Mouse (Mus musculus): ENCODE data around the gene Zfp664.

Zfp664 gene

DNA sequence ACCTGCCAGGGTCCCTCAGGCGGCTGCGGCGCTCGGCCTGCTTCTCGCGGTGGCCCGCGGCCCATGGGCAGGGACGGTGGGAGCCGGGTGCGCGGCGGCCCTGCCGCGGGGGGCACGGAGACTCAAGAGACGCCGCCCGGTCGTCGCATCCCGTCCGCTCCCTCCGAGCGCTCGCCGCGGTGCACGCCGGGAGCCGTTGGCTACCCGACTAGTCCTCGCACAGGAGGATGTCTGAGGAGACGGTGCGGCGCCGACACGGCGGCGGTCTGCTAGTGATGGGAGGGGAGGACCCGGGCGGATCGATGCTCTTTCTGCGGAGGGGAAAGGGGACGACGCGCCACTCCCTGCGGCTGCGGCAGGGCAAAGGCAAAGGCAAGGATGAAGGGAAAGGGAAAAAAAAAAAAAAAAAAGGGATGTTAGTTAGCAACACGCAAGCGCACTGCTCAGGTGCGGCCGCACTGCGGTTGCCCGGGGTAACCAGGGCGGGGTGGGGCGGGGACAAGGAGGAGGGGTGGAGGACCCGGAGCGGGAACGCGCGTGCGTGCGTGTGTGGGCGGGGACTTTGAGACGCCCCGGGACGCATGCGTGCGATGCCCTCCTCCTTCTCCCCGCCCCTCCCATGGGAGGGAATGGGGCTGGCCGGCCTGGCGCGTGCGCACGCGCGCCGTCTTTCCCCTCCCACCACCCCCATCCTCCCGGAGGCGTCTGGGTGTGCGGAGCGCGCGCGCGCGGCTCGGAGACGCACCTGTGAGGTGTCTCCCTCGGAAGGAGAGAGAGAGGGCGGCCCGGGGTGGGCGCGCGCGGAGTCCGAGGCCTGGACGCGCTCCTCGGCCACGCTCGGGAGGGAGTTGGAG, at the start of gene Zfp664, which contains the start of gene Ccdc92:
Gene Zfp664 (plus strand): TSS at position 679 of the 854 bp plus-strand sequence.
Gene Ccdc92 (minus strand): TSS at position 412 of the 854 bp plus-strand sequence.
- in situ Hi-C loops (cut with MboI, MseI) = loop anchor here (25.0 kb wide), 1 partner anchor 875 kb away; no protein-coding TSS in a partner anchor

DNA sequence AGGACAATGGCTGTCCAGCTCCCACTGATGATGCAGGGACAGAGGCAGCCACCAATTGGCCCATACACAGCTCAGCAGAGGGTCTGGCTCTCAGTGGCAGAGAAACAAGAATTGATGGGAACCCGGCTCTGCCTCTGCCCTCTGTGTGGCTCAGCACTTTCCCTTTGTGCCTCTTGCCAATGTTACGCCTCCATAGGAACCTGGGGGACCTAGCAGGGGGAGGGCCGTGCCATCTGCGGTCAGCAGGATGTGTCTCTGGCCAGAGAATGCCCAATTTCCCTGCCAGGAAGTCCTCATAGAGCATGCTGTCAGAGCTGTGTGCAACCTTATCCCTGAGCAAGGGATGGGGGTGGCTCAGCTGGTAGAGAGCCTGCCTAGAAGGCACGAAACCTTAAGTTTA, 47.7 kb upstream of the Zfp664 start:
- in situ Hi-C loops (cut with MboI, MseI) = no loop called here

DNA sequence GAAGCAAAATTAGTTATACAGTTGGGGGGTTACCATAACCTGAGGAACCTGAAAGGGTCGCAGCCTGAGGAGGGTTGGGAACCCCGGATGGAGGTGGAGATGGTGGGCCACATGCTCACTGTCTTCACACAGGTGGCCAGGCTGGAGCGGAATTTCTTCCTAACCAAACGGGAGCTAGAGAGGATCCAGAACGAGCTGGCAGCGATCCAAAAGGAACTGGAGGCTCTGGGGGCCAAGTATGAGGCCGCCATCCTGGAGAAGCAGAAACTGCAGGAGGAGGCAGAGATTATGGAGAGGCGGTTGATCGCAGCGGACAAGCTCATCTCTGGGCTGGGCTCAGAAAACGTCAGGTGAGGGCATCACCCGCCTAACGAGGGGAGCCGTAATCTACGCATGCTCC, 45.4 kb upstream of the Zfp664 start:
- in situ Hi-C loops (cut with MboI, MseI) = no loop called here

DNA sequence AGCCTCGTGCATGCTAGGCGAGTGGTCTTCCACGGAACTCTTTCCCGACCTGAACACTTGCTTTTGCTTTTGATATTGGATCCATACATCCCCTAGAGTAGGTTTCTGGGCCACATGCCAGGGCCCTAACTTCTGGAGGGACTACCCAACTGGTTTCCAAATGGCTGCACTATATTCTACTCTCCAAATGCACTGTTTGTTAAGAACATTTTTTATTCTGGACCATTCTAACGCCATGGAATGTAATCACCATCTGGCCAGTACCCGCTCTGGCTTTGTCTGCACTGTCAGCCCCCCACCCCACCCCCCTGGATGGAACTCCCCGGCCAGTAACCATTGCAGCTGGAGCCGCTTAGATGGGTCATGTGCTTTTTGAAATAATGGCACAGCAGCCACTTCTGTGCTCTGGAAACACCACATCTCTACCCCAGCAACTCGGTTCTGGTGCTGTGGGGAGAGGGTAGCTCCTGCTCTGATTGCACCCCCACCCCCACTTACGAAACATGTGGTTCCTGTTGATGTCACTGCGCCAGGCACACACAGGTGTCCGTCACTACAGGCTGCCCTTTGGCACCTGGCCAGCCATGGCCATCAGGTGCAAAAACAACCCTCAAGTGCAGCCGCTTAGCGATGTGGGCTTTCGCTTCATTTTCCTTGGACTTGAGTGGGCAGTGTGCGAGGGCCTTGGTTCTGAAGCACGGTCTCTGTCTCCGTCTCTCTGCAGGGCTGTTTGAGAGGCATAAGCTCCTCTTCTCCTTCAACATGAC, 40.2 kb upstream of the Zfp664 start:
- in situ Hi-C loops (cut with MboI, MseI) = no loop called here

DNA sequence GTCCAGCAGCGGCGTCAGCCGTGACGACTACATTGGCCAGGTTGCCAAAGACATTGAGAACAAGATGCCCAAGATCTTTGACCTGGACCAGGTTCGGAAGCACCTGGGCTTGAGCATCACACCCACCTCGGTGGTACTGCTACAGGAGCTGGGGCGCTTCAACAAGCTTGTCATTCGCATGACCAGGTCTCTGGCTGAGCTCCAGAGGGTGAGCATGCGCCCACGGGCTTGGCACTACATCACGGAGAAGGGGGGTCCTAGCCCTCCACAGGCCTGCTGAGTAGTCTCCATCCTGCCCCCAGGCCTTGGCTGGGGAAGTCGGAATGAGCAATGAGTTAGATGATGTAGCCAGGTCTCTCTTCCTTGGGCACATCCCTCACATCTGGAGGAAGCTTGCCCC, 32.2 kb upstream of the Zfp664 start:
- in situ Hi-C loops (cut with MboI, MseI) = loop anchor here (5.0 kb wide), 1 partner anchor 58 kb away; no protein-coding TSS in a partner anchor

DNA sequence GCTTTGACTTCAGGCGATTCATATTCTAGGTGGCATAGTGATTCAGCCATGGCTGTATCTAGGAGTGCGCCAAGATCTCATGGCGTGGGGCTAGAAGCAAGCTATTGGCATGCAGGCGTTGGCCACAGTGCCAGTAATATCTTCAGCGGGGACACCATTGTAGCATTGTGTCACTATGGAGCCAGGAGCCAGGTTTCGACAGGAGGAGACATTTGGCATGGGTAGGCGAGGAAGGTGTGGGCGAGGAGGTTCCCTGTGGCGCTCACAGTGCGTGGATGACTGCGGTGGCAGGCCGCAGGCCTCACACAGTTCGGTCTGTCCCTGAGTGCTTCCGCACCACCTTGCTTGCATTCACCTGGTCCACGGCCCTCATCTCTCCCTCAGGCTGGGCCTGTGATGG, 27.3 kb upstream of the Zfp664 start:
- in situ Hi-C loops (cut with MboI, MseI) = no loop called here

DNA sequence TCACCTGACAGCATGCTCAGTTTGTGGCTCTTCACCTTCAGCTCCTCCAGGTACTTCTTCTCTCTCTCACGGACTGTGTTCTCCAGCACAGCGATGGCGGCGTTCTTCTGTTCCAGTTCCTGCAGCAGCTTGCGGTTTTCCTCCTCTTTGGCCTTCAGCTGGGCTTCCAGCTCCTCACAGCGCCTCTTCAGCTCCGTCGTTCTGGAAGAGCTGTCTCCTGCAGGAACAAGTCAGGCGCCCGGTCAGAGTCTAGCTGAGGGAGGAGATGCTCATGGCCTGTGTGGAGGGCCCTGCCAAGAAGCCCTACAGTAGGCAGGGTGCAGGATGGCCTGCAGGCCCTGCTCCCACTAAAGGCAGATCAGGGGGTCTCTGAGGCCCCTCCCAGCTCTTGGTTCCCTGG, 26.4 kb upstream of the Zfp664 start:
- in situ Hi-C loops (cut with MboI, MseI) = no loop called here

DNA sequence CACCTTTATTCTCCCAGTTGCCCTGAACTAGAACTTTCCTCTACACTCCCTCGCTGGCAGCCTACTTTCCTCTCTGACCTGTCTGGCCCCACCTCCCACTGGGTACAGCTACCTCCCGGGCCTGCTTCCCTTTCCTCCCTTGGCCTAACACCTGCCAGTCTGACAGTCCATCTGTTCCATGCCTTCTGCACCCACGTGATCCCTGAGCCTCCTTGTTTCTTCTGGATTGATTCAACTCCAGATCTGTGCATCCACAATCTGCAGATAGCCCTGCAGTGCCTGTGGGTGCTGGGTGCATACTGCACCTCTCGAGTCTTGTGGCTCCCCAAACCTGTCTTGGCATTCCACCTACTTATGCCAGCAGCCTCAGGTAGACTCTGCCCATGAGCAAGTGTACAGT, 25.9 kb upstream of the Zfp664 start:
- in situ Hi-C loops (cut with MboI, MseI) = no loop called here

DNA sequence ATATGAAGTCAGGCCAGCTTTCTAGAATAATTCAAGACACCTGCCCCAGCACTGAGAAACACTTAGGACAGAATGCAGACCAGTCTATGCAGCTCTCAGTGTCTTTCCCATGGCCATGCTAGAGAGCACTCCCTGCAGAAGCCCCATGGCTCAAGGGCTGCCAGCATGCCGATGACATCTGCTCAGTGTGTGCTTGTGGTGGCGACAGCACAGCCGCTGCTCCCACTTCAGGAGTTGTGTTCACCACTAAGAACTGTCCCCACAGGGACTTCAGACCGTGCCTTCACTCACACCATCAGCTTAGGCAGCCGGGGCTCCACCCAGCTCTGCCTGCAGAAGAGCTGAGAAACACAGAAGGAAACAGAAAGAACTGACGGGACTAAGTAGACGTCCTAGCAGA, 22.3 kb upstream of the Zfp664 start:
- in situ Hi-C loops (cut with MboI, MseI) = no loop called here

DNA sequence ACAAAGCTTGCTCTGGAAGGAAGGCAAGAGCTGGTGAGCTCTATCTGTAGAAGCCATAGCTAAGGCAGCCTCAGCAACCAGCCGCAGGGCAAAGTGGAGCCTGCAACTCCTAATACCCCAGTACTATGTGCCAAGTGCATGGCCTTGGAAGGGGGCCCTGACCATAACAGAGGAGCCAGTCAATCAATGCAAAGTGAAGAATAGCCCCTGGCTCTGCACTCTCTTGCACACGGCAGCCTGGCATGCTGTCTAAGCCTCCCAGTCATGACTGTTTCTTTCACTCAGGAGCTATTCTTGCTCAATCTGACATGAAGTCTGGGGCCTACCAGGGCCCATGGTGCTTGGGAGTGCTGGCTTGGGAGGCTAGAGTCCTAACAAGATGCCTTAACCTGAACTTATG, 21.8 kb upstream of the Zfp664 start:
- in situ Hi-C loops (cut with MboI, MseI) = no loop called here

DNA sequence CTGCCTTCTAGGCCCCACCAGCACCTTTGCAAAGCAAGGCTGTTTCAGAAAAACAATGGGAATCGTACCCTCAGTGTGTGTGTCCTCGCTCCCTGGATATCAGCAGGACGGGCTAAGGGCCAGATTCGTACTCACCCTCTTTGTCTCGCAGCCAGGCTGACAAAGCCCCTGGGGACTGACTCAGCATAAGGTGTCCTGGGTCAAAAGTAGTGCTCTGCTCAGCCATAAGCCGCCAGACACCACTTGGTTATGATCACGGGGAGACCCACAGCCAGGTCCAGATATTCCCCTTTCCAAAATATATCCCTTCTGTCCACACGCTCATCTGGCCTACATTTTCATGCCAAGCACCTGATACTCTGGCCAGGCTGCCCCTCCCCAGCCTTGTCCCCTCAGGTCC, 19.1 kb upstream of the Zfp664 start:
- in situ Hi-C loops (cut with MboI, MseI) = no loop called here

DNA sequence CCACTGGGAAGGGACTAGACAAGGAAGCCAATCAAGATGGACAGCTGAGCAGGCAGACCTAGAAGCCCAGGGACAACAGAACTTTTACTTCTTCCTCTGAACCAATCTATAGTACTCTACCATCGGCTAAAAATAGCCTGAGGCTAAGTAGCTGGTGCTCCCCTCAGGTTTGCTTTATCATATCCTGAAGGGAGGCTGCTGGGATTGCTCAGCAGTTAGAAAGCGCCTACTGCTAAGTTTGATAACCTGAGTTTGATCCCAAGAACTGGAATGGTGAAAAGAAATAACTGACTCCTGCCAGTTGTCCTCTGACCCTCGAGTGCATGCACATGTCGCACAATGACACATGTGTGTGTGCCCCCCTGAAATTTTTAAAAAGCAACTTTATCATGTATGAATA, 17.6 kb upstream of the Zfp664 start:
- in situ Hi-C loops (cut with MboI, MseI) = no loop called here

DNA sequence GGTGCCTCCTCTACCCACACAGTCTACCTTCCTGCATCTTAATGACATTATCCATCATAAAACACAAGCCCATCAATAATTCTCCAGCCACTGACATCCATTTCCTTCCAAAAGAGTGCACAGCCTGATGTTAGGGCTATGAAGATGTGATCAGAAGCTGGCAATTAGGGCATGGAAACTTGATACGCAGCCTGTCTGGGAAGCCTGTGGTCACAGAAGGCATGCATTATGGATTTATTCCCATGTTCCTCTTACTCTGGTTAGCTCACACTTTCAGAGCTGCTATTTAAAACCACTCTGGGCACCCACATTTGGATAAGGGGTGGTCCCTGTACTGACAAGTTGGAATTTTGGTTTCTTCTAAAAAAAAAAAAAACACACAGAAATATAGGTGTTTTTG, 15.5 kb upstream of the Zfp664 start:
- in situ Hi-C loops (cut with MboI, MseI) = no loop called here

DNA sequence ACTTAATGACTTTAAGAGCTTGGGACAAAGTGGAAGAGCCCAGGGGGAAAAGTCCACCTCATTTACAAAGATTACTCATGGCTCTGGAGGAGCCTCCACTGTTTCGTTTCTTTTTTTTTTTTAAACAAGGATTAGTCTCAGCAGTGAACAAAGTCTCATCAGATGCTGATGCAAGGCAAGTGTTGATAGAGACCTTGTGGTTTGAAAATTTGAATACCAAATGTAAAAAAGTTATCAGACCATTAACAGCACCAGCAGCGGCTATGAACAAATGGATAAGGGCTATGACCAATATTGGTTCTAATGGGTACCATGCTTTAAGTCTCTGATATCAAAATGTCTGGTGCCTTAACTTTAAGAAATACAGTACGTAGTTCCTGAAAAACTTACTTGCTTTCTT, 13.5 kb upstream of the Zfp664 start:
- in situ Hi-C loops (cut with MboI, MseI) = no loop called here

DNA sequence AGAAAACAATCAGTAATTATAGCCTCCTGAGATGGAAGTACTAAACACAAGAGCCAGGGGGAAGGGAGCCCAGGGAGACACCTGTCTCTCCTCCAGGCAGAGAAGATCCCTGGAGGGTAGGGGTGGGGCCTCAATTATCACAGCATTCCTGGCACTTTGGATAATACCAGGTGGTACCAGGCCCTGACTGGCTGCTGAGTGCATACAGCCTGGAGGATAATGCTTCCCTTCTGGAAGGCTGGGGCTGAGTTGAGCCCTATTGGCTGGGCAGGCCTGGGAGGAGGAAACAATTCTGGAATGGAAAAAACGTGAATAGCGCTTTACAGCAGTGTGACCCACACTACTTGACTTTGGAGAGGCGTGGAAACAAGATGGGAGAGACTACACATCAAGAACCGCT, 10.9 kb upstream of the Zfp664 start:
- in situ Hi-C loops (cut with MboI, MseI) = loop anchor here (10.0 to 25.0 kb wide), 2 partner anchors 864 to 1587 kb away; no protein-coding TSS in a partner anchor

DNA sequence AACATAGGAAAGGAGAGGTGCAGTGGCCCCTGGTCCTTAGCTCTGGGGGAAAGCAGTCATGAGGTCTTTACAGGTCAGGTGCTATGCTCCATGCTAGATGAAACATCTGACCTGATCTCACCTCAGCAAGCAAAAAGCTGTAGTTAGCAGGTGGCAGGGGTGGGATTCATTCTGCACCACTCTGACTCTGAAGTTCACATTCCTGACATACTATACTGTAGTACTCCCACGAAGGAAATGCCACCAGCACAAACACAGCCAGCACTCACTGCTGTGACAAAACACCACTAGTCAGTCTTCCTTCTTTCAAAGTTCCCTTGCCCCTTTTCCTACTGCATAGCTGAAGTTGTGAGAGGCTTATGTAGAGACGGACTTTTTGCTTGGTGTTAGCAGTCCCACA, 10.2 kb upstream of the Zfp664 start:
- in situ Hi-C loops (cut with MboI, MseI) = loop anchor here (10.0 to 25.0 kb wide), 2 partner anchors 865 to 1587 kb away; no protein-coding TSS in a partner anchor

DNA sequence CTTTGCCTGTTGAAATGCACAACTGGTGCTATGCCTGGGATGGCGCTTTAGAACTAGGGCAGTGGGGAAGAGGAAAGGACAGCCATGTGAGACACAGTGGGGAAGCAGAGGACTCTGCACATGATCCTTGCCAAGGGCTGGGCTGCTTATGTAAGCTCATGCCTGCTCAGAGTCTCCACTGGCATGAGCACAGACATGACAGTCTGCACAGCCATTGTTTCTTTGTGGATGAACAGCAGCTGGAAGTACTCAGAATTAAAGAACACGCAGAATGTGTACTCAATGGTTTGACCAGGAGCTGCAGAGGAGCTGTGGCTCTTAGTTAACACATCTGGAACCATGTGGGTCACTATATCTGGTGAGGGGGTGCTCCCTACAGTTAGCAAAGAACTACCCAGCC, 9.4 kb upstream of the Zfp664 start:
- in situ Hi-C loops (cut with MboI, MseI) = loop anchor here (10.0 to 25.0 kb wide), 2 partner anchors 866 to 1588 kb away; no protein-coding TSS in a partner anchor

DNA sequence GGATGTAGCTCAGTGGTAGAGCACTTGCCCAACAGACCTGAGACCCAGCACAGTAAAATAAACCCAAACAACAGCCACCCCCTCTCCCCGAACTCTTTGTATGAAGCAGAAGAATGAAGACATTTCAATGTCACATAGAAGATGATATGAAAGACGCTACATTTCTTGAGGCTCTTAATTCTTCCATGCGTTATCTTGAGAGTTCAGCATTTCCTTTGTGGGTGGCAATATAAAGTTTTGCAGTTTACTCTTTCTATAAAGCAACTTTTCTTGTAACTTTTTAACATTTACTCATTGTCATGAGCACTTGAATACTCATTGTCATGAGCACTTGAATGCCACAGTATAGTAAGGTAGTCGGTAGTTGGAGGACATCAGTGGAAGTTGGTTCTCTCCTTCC, 8.3 kb upstream of the Zfp664 start:
- in situ Hi-C loops (cut with MboI, MseI) = loop anchor here (10.0 to 25.0 kb wide), 2 partner anchors 867 to 1589 kb away; no protein-coding TSS in a partner anchor

DNA sequence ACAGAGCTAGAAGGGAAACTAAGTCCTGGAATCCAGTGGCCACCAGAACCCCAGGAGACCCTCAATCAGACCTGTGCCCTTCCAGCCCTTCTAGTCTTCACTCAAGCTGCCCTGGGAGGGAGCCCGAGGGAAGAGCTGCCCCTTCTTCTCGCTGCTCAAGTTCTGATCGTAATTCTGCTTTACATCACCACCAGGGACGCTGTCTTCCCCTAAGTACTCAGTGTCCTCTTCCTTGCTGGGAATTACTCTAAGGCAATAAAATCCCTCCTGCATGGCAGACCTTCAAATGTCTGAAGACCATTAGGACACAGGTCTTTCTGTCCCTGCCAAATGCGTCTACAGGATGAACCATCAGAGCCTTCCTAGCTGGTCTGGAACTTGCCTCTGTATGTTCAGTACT, 2.5 kb upstream of the Zfp664 start:
- in situ Hi-C loops (cut with MboI, MseI) = loop anchor here (25.0 kb wide), 1 partner anchor 873 kb away; no protein-coding TSS in a partner anchor

DNA sequence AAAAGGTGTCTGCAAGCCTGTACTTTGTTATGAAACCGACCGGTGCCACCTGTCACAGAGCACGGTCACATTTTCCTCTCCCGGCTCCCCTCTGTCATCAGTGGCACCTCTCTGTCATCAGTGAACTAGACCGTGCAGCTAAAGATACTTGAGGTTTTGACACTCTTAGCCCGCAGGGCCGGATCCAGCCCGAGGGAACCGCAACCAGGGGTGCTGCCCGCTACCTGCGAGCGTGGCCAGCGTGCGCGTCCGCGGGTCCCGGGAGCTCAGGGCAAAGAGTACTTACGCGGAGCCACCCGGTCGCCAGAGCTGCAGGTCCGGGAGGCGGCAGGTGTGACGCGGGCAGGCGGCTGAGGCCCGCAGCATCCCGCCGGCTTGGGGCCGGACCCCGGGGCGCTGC, 1.0 kb upstream of the Zfp664 start:
- in situ Hi-C loops (cut with MboI, MseI) = loop anchor here (25.0 kb wide), 1 partner anchor 874 kb away; no protein-coding TSS in a partner anchor

DNA sequence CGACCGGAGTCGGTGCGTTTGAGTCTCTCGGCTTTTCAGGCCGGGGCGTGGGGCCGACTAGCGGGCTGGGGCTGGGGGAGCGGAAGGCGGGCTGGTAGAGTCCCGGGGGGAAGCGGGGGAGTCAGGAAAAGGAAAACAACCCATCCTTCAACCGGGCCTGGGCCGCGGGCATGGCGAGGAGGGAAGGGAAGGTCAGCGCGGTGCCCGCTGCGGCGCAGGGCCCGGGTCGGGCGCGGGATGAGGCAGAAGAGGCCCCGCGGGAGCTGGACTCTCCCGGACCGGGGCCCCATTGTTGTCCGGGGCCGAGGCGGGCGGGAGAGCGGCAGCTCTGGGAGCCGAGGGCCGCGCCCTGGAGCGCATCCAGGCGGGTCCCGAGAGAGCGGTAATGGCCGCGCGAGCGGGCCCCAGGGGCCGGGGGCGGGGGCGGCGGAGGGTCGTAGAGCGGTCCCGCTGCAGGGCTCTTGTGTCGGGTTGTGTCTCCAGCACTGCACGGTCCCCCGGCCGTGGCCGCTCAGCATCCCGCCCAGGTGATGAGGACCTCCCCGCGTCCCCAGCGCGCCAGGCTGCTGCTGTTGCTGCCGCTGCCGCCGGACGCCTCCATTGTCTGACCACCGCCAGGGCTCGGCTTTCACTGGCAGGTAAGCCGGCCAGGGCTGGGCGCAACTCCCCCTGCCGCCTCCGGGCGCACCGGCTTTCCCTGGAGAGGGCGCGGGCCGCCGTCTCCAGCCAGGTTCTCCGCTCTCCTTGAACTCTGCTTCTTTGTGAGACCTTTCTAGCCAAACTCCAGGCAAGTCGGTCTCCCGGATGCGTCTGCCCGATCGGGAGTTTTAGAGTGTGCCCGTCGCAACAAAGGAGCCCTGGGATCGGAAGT, 615 bp downstream of the Zfp664 start:
- in situ Hi-C loops (cut with MboI, MseI) = loop anchor here (25.0 kb wide), 1 partner anchor 876 kb away; no protein-coding TSS in a partner anchor

Measured in T-helper 2 cell (primary cell).